Mouse (Mus musculus) left cerebral cortex, postnatal 25 days (tissue): ENCODE data around the gene Rab12. TPM values are rescaled to one million over a fixed set of nuclear protein-coding genes. Genes with fewer than 3 reads are reported as not detected.

ENCODE experiments used
- DNase-seq, 2 experiments: peaks; one replicate each; pipeline ENCODE4 v3.0.0; 2022; ENCODE audit warnings: low spot score in 2 of 2, mixed read lengths in 1 of 2
- intact Hi-C: fragments of 180-260 bp; cut with DNase I; formaldehyde crosslinking; loops from one replicate; pipeline ENCODE4 v1.15.1; 2025
- total RNA-seq, 2 experiments: library from RNA; stranded (reverse); gene quantifications; 2 replicates each; pipeline ENCODE4 v1.2.3; 2021

Gene Rab12
- total RNA-seq, 2 experiments from 2014 or later = 118 to 120 TPM

GRCm38 (mm10) chr17:66450526-66451070 is 68.9 kb downstream of the Rab12 start:
- intact Hi-C loops = loop anchor here (1.0 kb wide), 1 partner anchor 40 kb away; no protein-coding TSS in a partner anchor
- no peak for DNase-seq

GRCm38 (mm10) chr17:66449460-66450341 is 69.8 kb downstream of the Rab12 start, which contains the start of gene Mtcl1:
Gene Mtcl1 (minus strand): TSS chr17:66449750.
- intact Hi-C loops = loop anchor here (1.0 to 5.0 kb wide), 3 partner anchors 41 to 216 kb away; no protein-coding TSS in a partner anchor
- peak; percentile 87 to 92 for DNase-seq

GRCm38 (mm10) chr17:66448421-66449405 is 70.8 kb downstream of the Rab12 start:
- peak in 1 of 2 experiments; percentile 59 for DNase-seq
- intact Hi-C loops = loop anchor here (1.0 to 5.0 kb wide), 2 partner anchors 81 to 215 kb away; no protein-coding TSS in a partner anchor

GRCm38 (mm10) chr17:66447978-66448377 is 71.6 kb downstream of the Rab12 start:
- intact Hi-C loops = loop anchor here (2.0 to 5.0 kb wide), 2 partner anchors 81 to 97 kb away; no protein-coding TSS in a partner anchor
- no peak for DNase-seq

- DNase-seq = no peak
- intact Hi-C loops = loop anchor here (2.0 to 5.0 kb wide), 2 partner anchors 80 to 96 kb away; no protein-coding TSS in a partner anchor
Observed at GRCm38 (mm10) chr17:66447007-66447312, 72.6 kb downstream of the Rab12 start.

GRCm38 (mm10) chr17:66446196-66447006 is 73.1 kb downstream of the Rab12 start:
- intact Hi-C loops = loop anchor here (2.0 to 5.0 kb wide), 2 partner anchors 79 to 96 kb away; no protein-coding TSS in a partner anchor
- no peak for DNase-seq

Other genes with a start within 250 kb of the Rab12 start
- 10 to 100 TPM; 89.4 to 96.4 TPM for gene Mtcl1, start 70.0 kb downstream of the Rab12 start, total RNA-seq
- gene Themis3, start 74.9 kb upstream of the Rab12 start, total RNA-seq = under 1 TPM; 0.14 to 0.25 TPM